Comparison of ENCODE assay signal across 26 mouse cellular contexts in the genomic region with DNA sequence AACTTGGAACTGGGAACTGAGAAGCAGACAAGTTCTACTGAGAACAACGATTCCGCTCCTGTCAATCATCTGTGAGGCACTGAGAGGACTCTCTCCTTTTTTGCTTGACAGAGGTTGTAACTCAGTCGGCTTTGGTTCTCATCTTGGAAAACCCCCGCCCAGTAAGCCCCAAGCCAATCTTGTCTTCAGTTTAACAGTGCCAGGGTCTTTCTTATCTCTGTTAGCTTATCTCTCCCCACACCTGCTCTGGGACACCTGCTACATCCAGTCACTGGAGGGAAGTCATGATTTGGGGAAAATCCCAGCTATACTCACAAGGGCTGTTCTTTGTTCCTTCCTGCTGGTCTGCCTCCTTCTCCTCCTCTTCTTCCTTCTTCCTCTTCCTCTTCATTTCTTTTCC.
"Had no signal": no experiment of that assay in that cellular context is flagged by ENCODE, and none has a peak within 500 bp of the region (broad histone marks: within the 10 kb centered on the region; RNA-seq: fewer than 3 reads in every experiment).

No protein-coding gene starts in this region.

- H3K27me3 ChIP-seq: heart, embryonic 12.5 days; hindbrain, embryonic 13.5 days; hindbrain, embryonic 15.5 days; kidney, embryonic 15.5 days; limb, embryonic 12.5 days; liver, embryonic 13.5 days; liver, embryonic 15.5 days had no signal

- H3K4me1 ChIP-seq: heart, embryonic 12.5 days; hindbrain, embryonic 13.5 days; hindbrain, embryonic 15.5 days; kidney, embryonic 15.5 days; limb, embryonic 12.5 days; liver, embryonic 13.5 days; liver, embryonic 15.5 days had no signal

- H3K27ac ChIP-seq: gastrocnemius, adult 2 months; hindbrain, embryonic 13.5 days; hindbrain, embryonic 15.5 days; hindbrain, postnatal 0 days; kidney, embryonic 15.5 days; kidney, postnatal 0 days; layer of hippocampus, adult 2 months; left cerebral cortex, adult 2 months; limb, embryonic 10.5 days; limb, embryonic 12.5 days; liver, embryonic 13.5 days; liver, embryonic 15.5 days had no signal

- H3K36me3 ChIP-seq: heart, embryonic 12.5 days; hindbrain, embryonic 13.5 days; hindbrain, embryonic 15.5 days; kidney, embryonic 15.5 days; limb, embryonic 10.5 days; limb, embryonic 12.5 days; liver, embryonic 13.5 days; liver, embryonic 15.5 days had no signal

- ATAC-seq: hindbrain, postnatal 0 days; liver, postnatal 0 days had no signal

- H3K4me3 ChIP-seq: gastrocnemius, adult 2 months; heart, embryonic 12.5 days; hindbrain, embryonic 13.5 days; hindbrain, embryonic 15.5 days; kidney, embryonic 15.5 days; layer of hippocampus, adult 2 months; left cerebral cortex, adult 2 months; limb, embryonic 10.5 days; limb, embryonic 12.5 days; liver, embryonic 13.5 days; liver, embryonic 15.5 days had no signal

- H3K9me3 ChIP-seq: heart, embryonic 12.5 days; hindbrain, embryonic 13.5 days; hindbrain, embryonic 15.5 days; limb, embryonic 10.5 days; limb, embryonic 12.5 days; liver, embryonic 13.5 days; liver, embryonic 15.5 days had no signal

- H3K4me2 ChIP-seq: heart, embryonic 12.5 days; hindbrain, embryonic 13.5 days; hindbrain, embryonic 15.5 days; kidney, embryonic 15.5 days; limb, embryonic 12.5 days; liver, embryonic 11.5 days; liver, embryonic 13.5 days; liver, embryonic 15.5 days had no signal

- DNase-seq: gastrocnemius, adult 2 months; gastrocnemius, postnatal 10 days; gastrocnemius, postnatal 25 days; heart, adult 18-20 months; heart, postnatal 14 days; heart, postnatal 36 days; kidney, adult 11 months; kidney, adult 2 months; kidney, adult 9 months; kidney, postnatal 14 days; kidney, postnatal 36 days; liver; liver, embryonic 13.5 days; liver, postnatal 0 days had no signal

- H3K9ac ChIP-seq: heart, embryonic 12.5 days; hindbrain, embryonic 13.5 days; hindbrain, embryonic 15.5 days; kidney, embryonic 15.5 days; limb, embryonic 12.5 days; liver, embryonic 13.5 days; liver, embryonic 15.5 days; liver, postnatal 0 days had no signal
